Mouse (Mus musculus) G1E (cell line): ENCODE data around the gene Gm11236. TPM values are rescaled to one million over a fixed set of nuclear protein-coding genes. Genes with fewer than 3 reads are reported as not detected.
"Not testable (repeated sequence)": the region's sequence is repeated elsewhere in the genome, so short reads cannot be mapped to it uniquely, and the experiment has no call there.

Experiments
- ATAC-seq: 2 replicates; pipeline ENCODE4 v1.8.0; 2016; ENCODE audit warnings: mild to moderate bottlenecking; ENCODE audit not compliant: insufficient number of reproducible peaks, poor library complexity, low FRiP score, severe bottlenecking; ENCODE audit errors: extremely low read depth
- DNase-seq: peaks from one replicate; pipeline ENCODE4 v3.0.0; 2012; ENCODE audit warnings: low spot score
- H3K27me3 ChIP-seq: 2 replicates; pipeline ENCODE4 v1.6.1; 2012; ENCODE audit warnings: mild to moderate bottlenecking, low read length, inconsistent platforms; ENCODE audit not compliant: insufficient read depth
- H3K36me3 ChIP-seq: replicated peaks from 2 replicates; pipeline ENCODE3; 2012; ENCODE audit warnings: mild to moderate bottlenecking, inconsistent platforms
- H3K4me1 ChIP-seq: 2 replicates; pipeline ENCODE4 v1.6.1; 2012; ENCODE audit warnings: low read depth, low read length, inconsistent platforms, mixed read lengths; ENCODE audit not compliant: insufficient read depth
- H3K4me3 ChIP-seq: 2 replicates; pipeline ENCODE4 v1.5.1; 2012; ENCODE audit warnings: low read depth, mild to moderate bottlenecking, inconsistent platforms, low read length, moderate library complexity, mixed read lengths
- H3K9me3 ChIP-seq: replicated peaks from 2 replicates; pipeline ENCODE4 v1.6.1; 2012; ENCODE audit warnings: inconsistent platforms
- CTCF ChIP-seq: IDR thresholded peaks from 2 replicates; pipeline ENCODE4 v1.5.1; 2012; ENCODE audit warnings: low read depth, low read length, inconsistent platforms, mixed read lengths
- GATA1 ChIP-seq: IDR thresholded peaks from 2 replicates; pipeline ENCODE4 v1.6.1; 2012; ENCODE audit warnings: borderline replicate concordance, low read length, inconsistent platforms, mixed read lengths
- GATA2 ChIP-seq: IDR thresholded peaks from 2 replicates; pipeline ENCODE4 v1.6.1; 2012; ENCODE audit warnings: low read depth, low read length, inconsistent platforms, borderline replicate concordance
- POLR2AphosphoS5 ChIP-seq: IDR thresholded peaks from 2 replicates; pipeline ENCODE4 v1.6.1; 2012; ENCODE audit warnings: low read depth, low read length, inconsistent platforms; ENCODE audit not compliant: insufficient replicate concordance
- TAL1 ChIP-seq: conservative IDR thresholded peaks from 2 replicates; pipeline ENCODE4 v1.6.1; 2012; ENCODE audit warnings: low read depth, low read length, inconsistent platforms, mixed read lengths
- polyA plus RNA-seq: library from polyadenylated mRNA; stranded (reverse); fragments of >175 nt; gene quantifications from 2 replicates; pipeline ENCODE4 v1.2.3, GENCODE M21; 2012
- total RNA-seq, 2 experiments: library from RNA; stranded (forward) in 1 of 2; stranded (reverse) in 1 of 2; fragments of 200-1000 nt in 1 of 2; fragments of >200 nt in 1 of 2; fragmentation: Nextera tagmentation in 1 of 2; gene quantifications; 2 replicates each; pipeline ENCODE4 v1.2.3; 2014 to 2017

Gm11236 gene
- total RNA-seq (2014; fragmentation: Nextera tagmentation): not detected in 2 replicates
- total RNA-seq (2017): not detected in 2 replicates
- polyA plus RNA-seq: not detected in 2 replicates

DNA sequence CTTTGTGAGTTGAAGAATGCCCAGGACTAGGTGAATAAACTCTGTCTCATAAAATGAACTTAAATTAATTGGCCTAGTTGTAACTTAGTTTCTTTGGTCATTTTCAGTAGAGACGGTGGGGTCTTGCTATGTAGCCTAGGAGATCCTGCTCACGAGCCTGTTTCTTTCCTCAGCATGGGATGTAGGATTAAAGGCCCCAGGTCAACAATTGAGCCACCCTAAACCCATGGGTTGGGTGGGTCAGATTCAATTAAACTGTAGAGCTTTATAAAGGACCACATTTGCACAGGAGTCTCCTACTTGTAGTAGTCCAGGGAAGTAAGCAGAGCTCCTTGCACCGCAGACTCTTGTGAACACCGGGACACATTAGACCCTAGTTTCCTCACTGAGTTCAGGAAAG, at the start of gene Gm11236:
TSS of gene Gm11236 (plus strand) at position 301 of the 400 bp plus-strand sequence.
- not testable (repeated sequence) for H3K36me3 ChIP-seq, H3K9me3 ChIP-seq, H3K4me3 ChIP-seq, DNase-seq, H3K27me3 ChIP-seq, ATAC-seq, H3K4me1 ChIP-seq

DNA sequence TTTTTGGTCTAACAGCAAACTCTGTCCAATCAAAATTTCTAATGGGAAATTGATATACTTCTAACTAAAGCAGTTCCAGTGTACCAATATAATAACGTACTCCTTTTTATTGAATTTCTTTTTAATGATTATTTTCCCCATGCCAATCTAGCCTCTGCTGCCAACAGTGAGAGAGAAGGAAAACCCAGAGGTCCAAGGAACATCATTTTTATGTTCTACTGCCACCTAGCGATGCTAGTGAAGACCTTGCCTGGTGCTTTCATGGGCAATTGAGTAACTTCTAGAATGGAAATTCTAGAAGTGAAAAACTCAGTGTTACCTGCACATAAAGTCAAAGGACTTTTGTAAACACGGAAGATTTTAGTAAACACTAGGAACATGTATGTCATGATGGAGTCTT, 38.7 kb upstream of the Gm11236 start:
- Histone ChIP-seq H3K27me3 (no peaks in the 10 kb centered on the region), H3K9me3 (peaks cover 9% of the 10 kb centered on the region; the same call in 1 of the 2 replicates), H3K36me3 (no peaks in the 10 kb centered on the region), H3K4me1 (no peaks in the 10 kb centered on the region), H3K4me3 (no peak overlapping the region)
- DNase-seq (no peak), ATAC-seq (no peak)
- TF ChIP-seq POLR2AphosphoS5: no peak
- TF ChIP-seq GATA1: no peak
- TF ChIP-seq TAL1: no peak
- TF ChIP-seq GATA2: no peak
- TF ChIP-seq CTCF: no peak

DNA sequence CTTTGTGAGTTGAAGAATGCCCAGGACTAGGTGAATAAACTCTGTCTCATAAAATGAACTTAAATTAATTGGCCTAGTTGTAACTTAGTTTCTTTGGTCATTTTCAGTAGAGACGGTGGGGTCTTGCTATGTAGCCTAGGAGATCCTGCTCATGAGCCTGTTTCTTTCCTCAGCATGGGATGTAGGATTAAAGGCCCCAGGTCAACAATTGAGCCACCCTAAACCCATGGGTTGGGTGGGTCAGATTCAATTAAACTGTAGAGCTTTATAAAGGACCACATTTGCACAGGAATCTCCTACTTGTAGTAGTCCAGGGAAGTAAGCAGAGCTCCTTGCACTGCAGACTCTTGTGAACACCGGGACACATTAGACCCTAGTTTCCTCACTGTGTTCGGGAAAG, 30.3 kb upstream of the Gm11236 start, which contains the start of gene Gm11238:
TSS of gene Gm11238 (plus strand) at position 301 of the 400 bp plus-strand sequence.
- not testable (repeated sequence) for H3K9me3 ChIP-seq, H3K36me3 ChIP-seq, H3K4me3 ChIP-seq, H3K4me1 ChIP-seq, H3K27me3 ChIP-seq, DNase-seq, ATAC-seq

DNA sequence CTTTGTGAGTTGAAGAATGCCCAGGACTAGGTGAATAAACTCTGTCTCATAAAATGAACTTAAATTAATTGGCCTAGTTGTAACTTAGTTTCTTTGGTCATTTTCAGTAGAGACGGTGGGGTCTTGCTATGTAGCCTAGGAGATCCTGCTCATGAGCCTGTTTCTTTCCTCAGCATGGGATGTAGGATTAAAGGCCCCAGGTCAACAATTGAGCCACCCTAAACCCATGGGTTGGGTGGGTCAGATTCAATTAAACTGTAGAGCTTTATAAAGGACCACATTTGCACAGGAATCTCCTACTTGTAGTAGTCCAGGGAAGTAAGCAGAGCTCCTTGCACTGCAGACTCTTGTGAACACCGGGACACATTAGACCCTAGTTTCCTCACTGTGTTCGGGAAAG, 15.2 kb upstream of the Gm11236 start, which contains the start of gene Gm11237:
TSS of gene Gm11237 (plus strand) at position 301 of the 400 bp plus-strand sequence.
- H3K4me1 ChIP-seq, DNase-seq, H3K9me3 ChIP-seq, ATAC-seq, H3K4me3 ChIP-seq, H3K36me3 ChIP-seq, H3K27me3 ChIP-seq: not testable (repeated sequence)

DNA sequence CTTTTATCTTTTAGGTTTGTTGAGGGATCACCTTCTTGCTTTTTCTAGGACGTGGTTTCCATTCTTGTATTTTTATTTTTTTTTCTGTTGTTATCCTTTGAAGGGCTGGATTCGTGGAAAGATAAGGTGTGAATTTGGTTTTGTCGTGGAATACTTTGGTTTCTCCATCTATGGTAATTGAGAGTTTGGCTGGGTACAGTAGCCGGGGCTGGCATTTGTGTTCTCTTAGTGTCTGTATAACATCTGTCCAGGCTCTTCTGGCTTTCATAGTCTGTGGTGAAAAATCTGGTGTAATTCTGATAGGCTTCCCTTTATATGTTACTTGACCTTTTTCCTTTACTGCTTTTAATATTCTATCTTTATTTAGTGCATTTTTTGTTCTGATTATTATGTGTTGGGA, 23.9 kb downstream of the Gm11236 start:
- DNase-seq, H3K9me3 ChIP-seq, H3K4me3 ChIP-seq, H3K36me3 ChIP-seq, H3K4me1 ChIP-seq, ATAC-seq, H3K27me3 ChIP-seq: not testable (repeated sequence)

DNA sequence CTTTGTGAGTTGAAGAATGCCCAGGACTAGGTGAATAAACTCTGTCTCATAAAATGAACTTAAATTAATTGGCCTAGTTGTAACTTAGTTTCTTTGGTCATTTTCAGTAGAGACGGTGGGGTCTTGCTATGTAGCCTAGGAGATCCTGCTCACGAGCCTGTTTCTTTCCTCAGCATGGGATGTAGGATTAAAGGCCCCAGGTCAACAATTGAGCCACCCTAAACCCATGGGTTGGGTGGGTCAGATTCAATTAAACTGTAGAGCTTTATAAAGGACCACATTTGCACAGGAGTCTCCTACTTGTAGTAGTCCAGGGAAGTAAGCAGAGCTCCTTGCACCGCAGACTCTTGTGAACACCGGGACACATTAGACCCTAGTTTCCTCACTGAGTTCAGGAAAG, 30.1 kb downstream of the Gm11236 start, which contains the start of gene Gm11239:
TSS of gene Gm11239 (plus strand) at position 301 of the 400 bp plus-strand sequence.
- H3K27me3 ChIP-seq, ATAC-seq, H3K4me3 ChIP-seq, DNase-seq, H3K36me3 ChIP-seq, H3K4me1 ChIP-seq, H3K9me3 ChIP-seq: not testable (repeated sequence)

DNA sequence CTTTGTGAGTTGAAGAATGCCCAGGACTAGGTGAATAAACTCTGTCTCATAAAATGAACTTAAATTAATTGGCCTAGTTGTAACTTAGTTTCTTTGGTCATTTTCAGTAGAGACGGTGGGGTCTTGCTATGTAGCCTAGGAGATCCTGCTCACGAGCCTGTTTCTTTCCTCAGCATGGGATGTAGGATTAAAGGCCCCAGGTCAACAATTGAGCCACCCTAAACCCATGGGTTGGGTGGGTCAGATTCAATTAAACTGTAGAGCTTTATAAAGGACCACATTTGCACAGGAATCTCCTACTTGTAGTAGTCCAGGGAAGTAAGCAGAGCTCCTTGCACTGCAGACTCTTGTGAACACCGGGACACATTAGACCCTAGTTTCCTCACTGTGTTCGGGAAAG, 45.3 kb downstream of the Gm11236 start, which contains the start of gene Gm428:
TSS of gene Gm428 (plus strand) at position 301 of the 400 bp plus-strand sequence.
- H3K36me3 ChIP-seq, H3K4me1 ChIP-seq, H3K4me3 ChIP-seq, ATAC-seq, H3K27me3 ChIP-seq, H3K9me3 ChIP-seq, DNase-seq: not testable (repeated sequence)

Other genes with a start within 250 kb of the Gm11236 start
- not detected in 2 replicates for gene Gm11487, start 233.0 kb upstream of the Gm11236 start, total RNA-seq (2014; fragmentation: Nextera tagmentation)
- not detected in 2 replicates for gene Gm11487, start 233.0 kb upstream of the Gm11236 start, total RNA-seq (2017)
- gene Gm11487, start 233.0 kb upstream of the Gm11236 start, polyA plus RNA-seq: not detected in 2 replicates
- gene Gm11238, start 30.2 kb upstream of the Gm11236 start, total RNA-seq (2014; fragmentation: Nextera tagmentation): not detected in 2 replicates
- not detected in 2 replicates for gene Gm11238, start 30.2 kb upstream of the Gm11236 start, total RNA-seq (2017)
- not detected in 2 replicates for gene Gm11238, start 30.2 kb upstream of the Gm11236 start, polyA plus RNA-seq
- gene Gm11237, start 15.1 kb upstream of the Gm11236 start, total RNA-seq (2014; fragmentation: Nextera tagmentation): not detected in 2 replicates
- not detected in 2 replicates for gene Gm11237, start 15.1 kb upstream of the Gm11236 start, total RNA-seq (2017)
- not detected in 2 replicates for gene Gm11237, start 15.1 kb upstream of the Gm11236 start, polyA plus RNA-seq
- not detected in 2 replicates for gene Gm11239, start 30.2 kb downstream of the Gm11236 start, total RNA-seq (2014; fragmentation: Nextera tagmentation)
- gene Gm11239, start 30.2 kb downstream of the Gm11236 start, total RNA-seq (2017): 0.27 TPM in 1 of 2 replicates, not detected in the other
- gene Gm11239, start 30.2 kb downstream of the Gm11236 start, polyA plus RNA-seq: not detected in 2 replicates
- gene Gm428, start 45.4 kb downstream of the Gm11236 start, total RNA-seq (2014; fragmentation: Nextera tagmentation): not detected in 2 replicates
- gene Gm428, start 45.4 kb downstream of the Gm11236 start, total RNA-seq (2017): 0.27 and 0.41 TPM in 2 replicates
- not detected in 2 replicates for gene Gm428, start 45.4 kb downstream of the Gm11236 start, polyA plus RNA-seq
- gene Rasef, start 152.9 kb downstream of the Gm11236 start, total RNA-seq (2014; fragmentation: Nextera tagmentation): not detected in 2 replicates
- 0.05 TPM in 1 of 2 replicates, not detected in the other for gene Rasef, start 152.9 kb downstream of the Gm11236 start, total RNA-seq (2017)
- gene Rasef, start 152.9 kb downstream of the Gm11236 start, polyA plus RNA-seq: not detected in 2 replicates
- gene Gm11758, start 238.1 kb downstream of the Gm11236 start, total RNA-seq (2014; fragmentation: Nextera tagmentation): not detected in 2 replicates
- gene Gm11758, start 238.1 kb downstream of the Gm11236 start, total RNA-seq (2017): not detected in 2 replicates
- not detected in 2 replicates for gene Gm11758, start 238.1 kb downstream of the Gm11236 start, polyA plus RNA-seq